Mouse (Mus musculus) myocyte (in vitro differentiated cells): Measurements from ENCODE around the gene Sec16a. TPM values are rescaled to one million over a fixed set of nuclear protein-coding genes. Genes with fewer than 3 reads are reported as not detected.

ENCODE experiments used
- H3K27me3 ChIP-seq: one replicate; pipeline ENCODE4 v1.6.1; 2011; ENCODE audit not compliant: control insufficient read depth, insufficient read depth, insufficient read length
- H3K36me3 ChIP-seq: one replicate; pipeline ENCODE4 v1.6.1; 2011; ENCODE audit not compliant: control insufficient read depth, insufficient read depth
- H3K4me2 ChIP-seq: one replicate; pipeline ENCODE4 v1.6.1; 2011; ENCODE audit warnings: low read depth, control low read depth
- H3K4me3 ChIP-seq: one replicate; pipeline ENCODE4 v1.5.1; 2011; ENCODE audit warnings: mild to moderate bottlenecking, control low read depth, moderate library complexity
- H3K79me2 ChIP-seq: one replicate; pipeline ENCODE4 v1.6.1; 2011; ENCODE audit not compliant: control insufficient read depth, insufficient read depth
- H3ac ChIP-seq: one replicate; pipeline ENCODE4 v1.6.1; 2011; ENCODE audit not compliant: control insufficient read depth, insufficient read length
- CEBPB ChIP-seq: IDR thresholded peaks from 2 replicates; pipeline ENCODE4 v1.6.1; 2011; ENCODE audit warnings: mild to moderate bottlenecking, moderate library complexity; ENCODE audit not compliant: poor library complexity, insufficient read depth, severe bottlenecking
- E2F4 ChIP-seq: IDR thresholded peaks from one replicate; pipeline ENCODE4 v1.6.1; 2011; ENCODE audit warnings: mild to moderate bottlenecking, control low read depth, moderate library complexity; ENCODE audit not compliant: insufficient read depth
- MAX ChIP-seq: IDR thresholded peaks from one replicate; pipeline ENCODE4 v1.6.1; 2011; ENCODE audit warnings: low read depth, mild to moderate bottlenecking, control low read depth
- MYOD1 ChIP-seq, 3 experiments: IDR thresholded peaks; one replicate each; pipeline ENCODE4 v1.6.1; 2011; ENCODE audit warnings: control low read depth in 2 of 3, low read depth in 2 of 3, mild to moderate bottlenecking in 2 of 3, moderate library complexity in 1 of 3; ENCODE audit not compliant: insufficient read length in 2 of 3, control insufficient read depth in 1 of 3
- MYOG ChIP-seq, 3 experiments: IDR thresholded peaks; one replicate each; pipeline ENCODE4 v1.6.1; 2011; ENCODE audit warnings: control low read depth in 2 of 3, low read depth in 2 of 3, mild to moderate bottlenecking in 2 of 3; ENCODE audit not compliant: insufficient read length in 2 of 3, control insufficient read depth in 1 of 3, insufficient read depth in 1 of 3
- POLR2A ChIP-seq: IDR thresholded peaks from one replicate; pipeline ENCODE4 v1.6.1; 2011; ENCODE audit warnings: low read depth, mild to moderate bottlenecking, control low read depth, moderate library complexity; ENCODE audit not compliant: insufficient read length
- POLR2AphosphoS2 ChIP-seq: IDR thresholded peaks from one replicate; pipeline ENCODE4 v1.6.1; 2011; ENCODE audit warnings: low read depth, control low read depth; ENCODE audit not compliant: insufficient read length
- REST ChIP-seq: IDR thresholded peaks from one replicate; pipeline ENCODE4 v1.6.1; 2011; ENCODE audit warnings: mild to moderate bottlenecking, control low read depth, moderate library complexity; ENCODE audit not compliant: insufficient read depth, insufficient read length
- SRF ChIP-seq: IDR thresholded peaks from one replicate; pipeline ENCODE4 v1.6.1; 2011; ENCODE audit warnings: low read depth; ENCODE audit not compliant: control insufficient read depth, insufficient read length
- TCF12 ChIP-seq: IDR thresholded peaks from one replicate; pipeline ENCODE4 v1.6.1; 2011; ENCODE audit warnings: mild to moderate bottlenecking, control low read depth; ENCODE audit not compliant: poor library complexity, insufficient read depth, severe bottlenecking
- TCF3 ChIP-seq: IDR thresholded peaks from one replicate; pipeline ENCODE4 v1.6.1; 2011; ENCODE audit warnings: low read depth, control low read depth; ENCODE audit not compliant: insufficient read length
- USF1 ChIP-seq: IDR thresholded peaks from one replicate; pipeline ENCODE4 v1.6.1; 2011; ENCODE audit warnings: low read depth, mild to moderate bottlenecking, control low read depth, moderate library complexity
- polyA plus RNA-seq: library from polyadenylated mRNA; unstranded; fragments of >200 nt; fragmentation: generic; extraction: Trizol; gene quantifications from one replicate; pipeline ENCODE4 v1.2.1, GENCODE M21; 2012; ENCODE audit warnings: missing spikeins

Gene Sec16a
- polyA plus RNA-seq, 1 experiment, result 31.4 TPM

DNA sequence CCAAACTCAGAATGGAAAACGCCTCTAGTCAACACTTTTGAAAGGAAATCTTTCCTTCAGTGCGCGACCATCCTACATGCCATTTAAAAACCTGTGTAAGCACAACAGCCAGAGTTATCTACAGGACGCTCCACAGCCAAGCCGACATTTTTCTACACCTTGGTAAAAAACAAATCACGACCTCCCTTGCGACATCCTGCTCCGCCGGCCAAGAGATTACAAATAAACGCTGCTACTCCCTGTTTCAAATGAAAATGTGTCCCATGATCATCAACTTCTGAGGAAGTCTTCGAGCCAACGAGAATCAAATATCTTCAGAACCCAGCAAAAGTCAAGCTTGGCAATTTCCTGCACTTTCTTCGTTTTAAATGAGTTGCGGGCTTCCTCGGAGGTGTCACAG lies 648 bp downstream of the Sec16a start:
- Histone ChIP-seq H3K79me2 (peaks cover 40% of the 10 kb centered on the region), H3K4me3 (peak overlapping the region; percentile 89), H3K27me3 (no peaks in the 10 kb centered on the region), H3ac (peak overlapping the region; percentile 14), H3K36me3 (peaks cover 19% of the 10 kb centered on the region), H3K4me2 (peak overlapping the region; percentile 88)
- TF ChIP-seq MYOD1 (IDR thresholded peaks at IDR 0.05; ENCODE audit: control insufficient read depth in 1 of 3, insufficient read length in 2 of 3, low read depth in 2 of 3) (no peak), E2F4 (no peak), REST (no peak), MYOG (IDR thresholded peaks at IDR 0.05; ENCODE audit: control insufficient read depth in 1 of 3, insufficient read depth in 1 of 3, insufficient read length in 2 of 3, low read depth in 2 of 3) (no peak), CEBPB (no peak), POLR2A (no peak)

DNA sequence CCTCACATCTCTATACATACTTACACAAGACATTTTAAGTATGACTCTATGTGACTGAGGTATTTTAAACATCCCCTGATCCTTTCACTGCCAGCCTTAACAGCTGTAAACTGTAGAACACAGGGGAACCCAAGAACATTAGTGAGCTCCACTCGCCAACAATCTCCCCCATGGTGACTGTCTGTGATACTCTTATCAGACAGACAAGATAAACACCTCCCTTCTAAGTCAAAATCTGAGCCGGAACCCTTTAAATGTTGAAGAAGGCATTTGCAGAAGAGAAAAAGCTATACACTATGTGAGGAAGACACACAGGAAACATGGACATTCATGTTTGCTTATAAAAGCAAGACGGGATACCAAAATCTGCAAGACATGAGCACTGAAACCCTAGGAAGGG lies 1.1 kb downstream of the Sec16a start:
- H3K27me3 ChIP-seq, result no peaks in the 10 kb centered on the region
- H3K79me2 ChIP-seq, result peaks cover 40% of the 10 kb centered on the region
- peak overlapping the region; percentile 88 for H3K4me2 ChIP-seq
- peaks cover 21% of the 10 kb centered on the region for H3K36me3 ChIP-seq
- TF ChIP-seq REST, result no peak
- no peak for TF ChIP-seq SRF
- no peak for TF ChIP-seq TCF12
- TF ChIP-seq CEBPB, result no peak
- TF ChIP-seq MAX, result no peak
- no peak for TF ChIP-seq USF1
- peak overlapping the region; percentile 89 for H3K4me3 ChIP-seq
- H3ac ChIP-seq, result no peak overlapping the region

DNA sequence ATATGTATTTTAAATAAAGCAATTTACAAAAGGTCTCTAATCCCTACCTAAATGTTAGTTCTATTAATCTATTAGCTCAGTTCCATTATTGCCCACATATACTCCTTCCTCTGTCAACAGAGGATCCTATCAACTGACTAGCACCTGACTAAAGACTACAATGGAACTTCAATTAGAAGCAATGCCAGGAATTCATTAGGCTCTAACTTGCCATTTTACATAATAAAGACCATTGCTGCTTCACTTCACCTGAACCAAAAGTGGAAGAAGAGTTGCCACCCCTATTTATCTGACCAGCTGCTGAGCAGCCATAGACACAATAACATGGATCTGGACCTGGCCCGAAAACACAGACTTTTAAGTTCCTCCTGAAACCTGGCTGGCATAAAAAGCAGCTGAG lies 2.2 kb downstream of the Sec16a start:
- no peak overlapping the region for H3ac ChIP-seq
- H3K79me2 ChIP-seq, result peaks cover 45% of the 10 kb centered on the region
- peaks cover 21% of the 10 kb centered on the region for H3K36me3 ChIP-seq
- no peak overlapping the region for H3K4me3 ChIP-seq
- peak overlapping the region; percentile 88 for H3K4me2 ChIP-seq
- no peaks in the 10 kb centered on the region for H3K27me3 ChIP-seq
- no peak for TF ChIP-seq TCF12
- no peak for TF ChIP-seq MYOG (IDR thresholded peaks at IDR 0.05; ENCODE audit: control insufficient read depth in 1 of 3, insufficient read depth in 1 of 3, insufficient read length in 2 of 3, low read depth in 2 of 3)
- no peak for TF ChIP-seq E2F4
- TF ChIP-seq POLR2AphosphoS2, result no peak
- no peak for TF ChIP-seq MYOD1 (IDR thresholded peaks at IDR 0.05; ENCODE audit: control insufficient read depth in 1 of 3, insufficient read length in 2 of 3, low read depth in 2 of 3)
- TF ChIP-seq SRF, result no peak
- TF ChIP-seq POLR2A, result no peak
- no peak for TF ChIP-seq CEBPB
- no peak for TF ChIP-seq TCF3
- no peak for TF ChIP-seq USF1
- TF ChIP-seq MAX, result no peak

DNA sequence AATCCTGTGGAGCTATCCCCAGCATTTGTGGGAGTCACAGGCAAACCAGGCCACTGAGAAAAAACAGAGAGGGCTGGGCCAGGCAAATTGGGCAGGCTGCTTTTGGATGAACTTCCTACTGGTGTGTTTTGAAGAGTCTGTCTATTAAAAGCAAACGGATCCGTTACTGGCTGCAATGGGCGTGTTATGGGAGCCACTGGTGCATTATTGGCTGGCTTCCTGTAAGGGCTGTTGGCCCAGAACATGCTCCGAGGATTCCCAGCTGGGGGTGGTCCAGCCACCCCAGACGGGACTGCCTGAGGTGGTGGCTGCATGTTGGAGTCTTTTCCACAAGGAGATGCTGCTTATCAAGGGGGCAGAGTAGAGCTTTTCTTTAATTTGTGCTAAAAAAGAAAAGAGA lies 3.3 kb downstream of the Sec16a start:
- TF ChIP-seq USF1 (no peak), MAX (no peak), MYOD1 (IDR thresholded peaks at IDR 0.05; ENCODE audit: control insufficient read depth in 1 of 3, insufficient read length in 2 of 3, low read depth in 2 of 3) (no peak), SRF (no peak), E2F4 (no peak), CEBPB (no peak), MYOG (IDR thresholded peaks at IDR 0.05; ENCODE audit: control insufficient read depth in 1 of 3, insufficient read depth in 1 of 3, insufficient read length in 2 of 3, low read depth in 2 of 3) (no peak), REST (no peak), TCF3 (no peak), TCF12 (no peak), POLR2A (no peak), POLR2AphosphoS2 (no peak)
- no peak overlapping the region for H3K4me3 ChIP-seq
- no peak overlapping the region for H3ac ChIP-seq
- H3K27me3 ChIP-seq, result no peaks in the 10 kb centered on the region
- no peak overlapping the region for H3K4me2 ChIP-seq
- peaks cover 24% of the 10 kb centered on the region for H3K36me3 ChIP-seq
- H3K79me2 ChIP-seq, result peaks cover 46% of the 10 kb centered on the region

DNA sequence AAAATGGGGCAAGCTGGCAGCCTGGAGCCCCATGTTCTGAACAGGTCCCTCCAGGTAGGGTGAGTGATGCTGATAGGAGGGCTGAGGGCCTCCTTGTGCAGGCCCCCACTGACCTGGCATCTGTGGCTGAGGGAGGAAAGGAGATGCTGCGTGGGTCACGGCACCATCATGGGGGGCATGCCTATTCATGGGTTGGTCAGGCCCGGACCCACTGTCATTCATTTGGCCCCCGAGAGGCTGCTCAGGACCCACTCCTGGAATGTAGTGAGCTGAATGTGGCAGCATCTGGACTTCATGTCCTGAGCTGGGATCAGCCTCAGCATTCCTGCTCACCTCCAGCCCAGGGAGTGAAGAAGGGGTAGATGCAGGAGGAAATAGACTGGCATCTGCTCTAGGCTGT lies 3.8 kb downstream of the Sec16a start:
- peaks cover 45% of the 10 kb centered on the region for H3K79me2 ChIP-seq
- H3K27me3 ChIP-seq, result no peaks in the 10 kb centered on the region
- no peak overlapping the region for H3K4me3 ChIP-seq
- no peak overlapping the region for H3K4me2 ChIP-seq
- H3K36me3 ChIP-seq, result peaks cover 24% of the 10 kb centered on the region
- TF ChIP-seq MYOD1 (IDR thresholded peaks at IDR 0.05; ENCODE audit: control insufficient read depth in 1 of 3, insufficient read length in 2 of 3, low read depth in 2 of 3) (no peak), SRF (no peak), CEBPB (no peak), TCF12 (no peak), POLR2A (no peak), MYOG (IDR thresholded peaks at IDR 0.05; ENCODE audit: control insufficient read depth in 1 of 3, insufficient read depth in 1 of 3, insufficient read length in 2 of 3, low read depth in 2 of 3) (no peak), E2F4 (no peak), REST (no peak), USF1 (no peak), TCF3 (no peak), POLR2AphosphoS2 (no peak), MAX (no peak)
- no peak overlapping the region for H3ac ChIP-seq
